Mouse (Mus musculus) thymus, adult 2 months (tissue): ENCODE measurements around the gene Cep57l1.

ENCODE experiments used
- CTCF ChIP-seq: fragments of 200-500 bp; IDR thresholded peaks from 2 replicates; pipeline ENCODE4 v1.5.1; 2012; ENCODE audit warnings: mild to moderate bottlenecking, control low read depth, low read length, moderate library complexity, borderline replicate concordance; ENCODE audit not compliant: control insufficient read depth, poor library complexity, insufficient read depth; ENCODE audit errors: extremely low read depth
- POLR2A ChIP-seq: fragments of 200-500 bp; IDR thresholded peaks from 2 replicates; pipeline ENCODE4 v1.6.1; 2012; ENCODE audit warnings: mild to moderate bottlenecking, low read length, control low read depth, moderate library complexity; ENCODE audit not compliant: control insufficient read depth, poor library complexity, insufficient read depth; ENCODE audit errors: extremely low read depth

GRCm38 (mm10) chr10:41715557-41715956, 94.1 kb downstream of the Cep57l1 start:
- no peak for TF ChIP-seq CTCF
- no peak for TF ChIP-seq POLR2A
